ENCODE assay signal across 7 mouse cellular contexts in genomic region chr7:127674977-127675376, GRCm38 (mm10). TPM values are rescaled to one million over a fixed set of nuclear protein-coding genes. Genes with fewer than 3 reads are reported as not detected.
A peak's percentile ranks its signal among the peaks of the same experiment; 100 is the strongest.
DNase-seq lines count a peak whose midpoint lies in the region; ATAC-seq and TF ChIP-seq lines count a peak whose summit lies in the region.

No protein-coding gene starts in this region.

- no peak overlapping the region for H3K4me3 ChIP-seq in intestine, postnatal 0 days (ENCODE audit: low read depth, low read length)
- H3K4me3 ChIP-seq in midbrain, embryonic 14.5 days (replicated peaks; ENCODE audit: low read depth, low read length) = no peak overlapping the region

- 0 out of 2 replicates have a peak, but pooled peaks cover 2% of the 10 kb centered on the region for H3K4me1 ChIP-seq in intestine, postnatal 0 days (replicated peaks; ENCODE audit: control insufficient read depth, insufficient read depth, low read length)
- no peaks in the 10 kb centered on the region for H3K4me1 ChIP-seq in midbrain, embryonic 14.5 days (ENCODE audit: control insufficient read depth, insufficient read depth, low read length)

- H3K9me3 ChIP-seq in intestine, postnatal 0 days (ENCODE audit: control insufficient read depth) = no peaks in the 10 kb centered on the region
- H3K9me3 ChIP-seq in midbrain, embryonic 14.5 days (ENCODE audit: control insufficient read depth, low read length) = no peaks in the 10 kb centered on the region

- intact Hi-C loops in gastrocnemius, postnatal 36 days (cut with DNase I) = loop anchor here (2.0 to 5.0 kb wide), 3 partner anchors 34 to 82 kb away; partner anchors contain the start of genes Bcl7c and Fbxl19
- intact Hi-C loops in left cerebral cortex, postnatal 36 days (cut with DNase I) = loop anchor here (2.0 to 5.0 kb wide), 2 partner anchors 34 to 67 kb away; partner anchors contain the start of genes Bcl7c and Fbxl19

- ATAC-seq in intestine, postnatal 0 days = peak; percentile 14; the same call in 1 of the 2 replicates
- ATAC-seq in midbrain, embryonic 14.5 days (ENCODE audit: low FRiP score, low TSS enrichment) = no peak; the same call in 1 of the 2 replicates

- 5% methylated on average over 5 of the region's 5 CpGs for WGBS in intestine, postnatal 0 days
- WGBS in midbrain, embryonic 14.5 days = 3% methylated on average over 5 of the region's 5 CpGs

- peak; percentile 85 for DNase-seq in adrenal gland, adult 2 months
- DNase-seq in embryo, embryonic 11 days = peak; percentile 94
- DNase-seq in gastrocnemius, postnatal 36 days = peak; percentile 62 to 82
- peak; percentile 82 to 86 for DNase-seq in left cerebral cortex, postnatal 36 days (ENCODE audit: low spot score in 2 of 2)
- DNase-seq in midbrain, embryonic 14.5 days = peak; percentile 97
- DNase-seq in spleen, adult 18-20 months = peak; percentile 38 to 73

- H3K27me3 ChIP-seq in intestine, postnatal 0 days (replicated peaks; ENCODE audit: control insufficient read depth, insufficient read depth, low read length) = no peaks in the 10 kb centered on the region
- H3K27me3 ChIP-seq in midbrain, embryonic 14.5 days (ENCODE audit: control insufficient read depth, insufficient read depth, low read length) = no peaks in the 10 kb centered on the region

- no peaks in the 10 kb centered on the region for H3K36me3 ChIP-seq in intestine, postnatal 0 days (ENCODE audit: control insufficient read depth, insufficient read depth)
- 0 out of 2 replicates have a peak, but pooled peaks cover 6% of the 10 kb centered on the region for H3K36me3 ChIP-seq in midbrain, embryonic 14.5 days (ENCODE audit: control insufficient read depth, insufficient read depth, low read length)

- TF ChIP-seq CTCF in intestine, postnatal 0 days (IDR thresholded peaks at IDR 0.05; ENCODE audit: low read depth) = peak; percentile 99

- no peak overlapping the region for H3K9ac ChIP-seq in intestine, postnatal 0 days (ENCODE audit: low read depth, low read length)
- peak overlapping the region; percentile 36; the same call in 1 of the 2 replicates for H3K9ac ChIP-seq in midbrain, embryonic 14.5 days (replicated peaks; ENCODE audit: low read length)

- no peak overlapping the region for H3K4me2 ChIP-seq in intestine, postnatal 0 days (replicated peaks; ENCODE audit: low read depth)
- no peak overlapping the region for H3K4me2 ChIP-seq in midbrain, embryonic 14.5 days (ENCODE audit: low read length)

- no peak overlapping the region for H3K27ac ChIP-seq in intestine, postnatal 0 days (ENCODE audit: low read depth, low read length)
- peak overlapping the region; percentile 52; the same call in 1 of the 2 replicates for H3K27ac ChIP-seq in midbrain, embryonic 14.5 days (replicated peaks; ENCODE audit: low read depth, low read length)

RNA-seq across cellular contexts. Expression of gene Bcl7c, which starts 33.8 kb away (rescaled TPM):
- total RNA-seq in adrenal gland, adult 2 months (2021) = 10 to 100 TPM; 70.9 to 86.0 TPM
- polyA plus RNA-seq in adrenal gland, adult 2 months (2012; rRNA removed) = 70.5 and 78.0 TPM in 2 replicates
- 10 to 100 TPM; 33.7 to 35.3 TPM for total RNA-seq in gastrocnemius, postnatal 36 days (2021)
- 26.6 and 27.7 TPM in 2 replicates for polyA plus RNA-seq in intestine, postnatal 0 days (2015; fragmentation: Nextera tagmentation; extraction: Ambion mirVana)
- 10 to 100 TPM; 37.9 to 47.9 TPM for total RNA-seq in left cerebral cortex, postnatal 36 days (2021)
- 47.2 and 54.0 TPM in 2 replicates for polyA plus RNA-seq in midbrain, embryonic 14.5 days (2014; fragmentation: Nextera tagmentation; extraction: Ambion mirVana)

RNA-seq across cellular contexts. Expression of gene Ctf1, which starts 37.6 kb away (rescaled TPM):
- 1 to 10 TPM; 3.3 to 3.7 TPM for total RNA-seq in adrenal gland, adult 2 months (2021)
- polyA plus RNA-seq in adrenal gland, adult 2 months (2012; rRNA removed) = 18.9 and 22.1 TPM in 2 replicates
- total RNA-seq in gastrocnemius, postnatal 36 days (2021) = 10 to 100 TPM; 14.6 to 18.7 TPM
- polyA plus RNA-seq in intestine, postnatal 0 days (2015; fragmentation: Nextera tagmentation; extraction: Ambion mirVana) = 4.1 TPM in 2 replicates
- 1 to 10 TPM; 2.4 to 2.5 TPM for total RNA-seq in left cerebral cortex, postnatal 36 days (2021)
- polyA plus RNA-seq in midbrain, embryonic 14.5 days (2014; fragmentation: Nextera tagmentation; extraction: Ambion mirVana) = 3.5 and 4.3 TPM in 2 replicates

RNA-seq across cellular contexts. Expression of gene Ctf2, which starts 57.0 kb away (rescaled TPM):
- total RNA-seq in adrenal gland, adult 2 months (2021) = not detected
- not detected in 2 replicates for polyA plus RNA-seq in adrenal gland, adult 2 months (2012; rRNA removed)
- total RNA-seq in gastrocnemius, postnatal 36 days (2021) = not detected
- polyA plus RNA-seq in intestine, postnatal 0 days (2015; fragmentation: Nextera tagmentation; extraction: Ambion mirVana) = not detected in 2 replicates
- not detected for total RNA-seq in left cerebral cortex, postnatal 36 days (2021)
- 0.12 and 0.16 TPM in 2 replicates for polyA plus RNA-seq in midbrain, embryonic 14.5 days (2014; fragmentation: Nextera tagmentation; extraction: Ambion mirVana)

RNA-seq across cellular contexts. Expression of gene Zfp629, which starts 59.4 kb away (rescaled TPM):
- total RNA-seq in adrenal gland, adult 2 months (2021) = 10 to 100 TPM; 16.3 to 21.2 TPM
- polyA plus RNA-seq in adrenal gland, adult 2 months (2012; rRNA removed) = 14.0 and 15.5 TPM in 2 replicates
- 10 to 100 TPM in 1 of 2 experiments, 1 to 10 TPM in 1; 6.1 to 10.4 TPM for total RNA-seq in gastrocnemius, postnatal 36 days (2021)
- polyA plus RNA-seq in intestine, postnatal 0 days (2015; fragmentation: Nextera tagmentation; extraction: Ambion mirVana) = 3.0 and 3.8 TPM in 2 replicates
- 10 to 100 TPM; 22.1 to 24.7 TPM for total RNA-seq in left cerebral cortex, postnatal 36 days (2021)
- 22.4 and 31.6 TPM in 2 replicates for polyA plus RNA-seq in midbrain, embryonic 14.5 days (2014; fragmentation: Nextera tagmentation; extraction: Ambion mirVana)
